Mouse (Mus musculus) heart, postnatal 36 days (tissue): ENCODE results near the gene Ube2e2. TPM values are rescaled to one million over a fixed set of nuclear protein-coding genes. Genes with fewer than 3 reads are reported as not detected.

Experiments
- DNase-seq, 2 experiments: peaks; one replicate each; pipeline ENCODE4 v3.0.0; 2021 to 2022
- intact Hi-C: fragments of 180-260 bp; cut with DNase I; formaldehyde crosslinking; loops from one replicate; pipeline ENCODE4 v1.15.1; 2025
- total RNA-seq, 2 experiments: library from RNA; stranded (reverse); gene quantifications; 2 replicates each; pipeline ENCODE4 v1.2.3; 2021

The Ube2e2 gene
- total RNA-seq, 2 experiments from 2014 or later = 14.1 to 15.4 TPM

DNA sequence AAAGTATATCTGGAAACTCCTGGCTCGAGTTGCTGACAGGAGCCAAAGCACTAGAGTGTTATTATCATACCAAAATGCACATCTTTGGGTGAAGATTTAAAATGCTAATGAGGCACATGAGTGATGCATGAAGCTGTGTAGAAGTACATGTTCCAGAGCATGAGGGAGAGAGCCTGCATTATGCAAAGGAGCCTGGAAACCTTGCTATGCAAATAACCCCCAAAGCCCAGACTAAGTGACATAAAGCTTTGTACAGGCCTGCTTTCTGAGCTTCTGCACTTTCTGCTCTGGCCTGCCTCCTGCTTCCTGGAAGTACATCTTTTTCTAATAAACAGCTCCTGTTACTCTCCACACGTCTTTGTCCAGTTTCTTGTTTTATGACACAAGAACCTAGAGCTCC is 363.2 kb downstream of the Ube2e2 start:
- intact Hi-C loops = no loop called here
- DNase-seq = no peak

DNA sequence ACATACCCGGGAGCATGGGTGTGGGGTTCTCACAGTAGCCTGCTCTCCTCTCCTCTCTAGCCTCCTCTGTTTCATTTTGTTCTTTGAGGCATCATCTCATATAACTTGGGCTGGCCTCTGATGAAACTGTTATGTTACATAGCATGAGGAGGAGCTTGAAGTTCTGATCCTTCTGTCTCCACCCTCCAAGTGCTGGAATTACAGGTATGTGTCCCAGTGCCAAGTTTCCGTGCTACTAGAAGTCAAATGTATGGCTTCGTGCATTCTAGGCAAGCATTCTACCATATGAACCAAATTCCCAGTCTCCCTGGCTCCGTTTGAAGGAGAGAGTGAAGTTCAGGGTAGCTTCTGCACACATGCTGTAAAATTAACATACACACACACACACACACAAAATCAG is 363.6 kb downstream of the Ube2e2 start:
- intact Hi-C loops = no loop called here
- no peak for DNase-seq
